Mouse (Mus musculus) B cell, adult 62 days (primary cell): ENCODE results near the gene 9130008F23Rik. TPM values are rescaled to one million over a fixed set of nuclear protein-coding genes. Genes with fewer than 3 reads are reported as not detected.

Source experiments
- total RNA-seq: library from RNA; stranded (reverse); gene quantifications from 4 replicates; pipeline ENCODE4 v1.2.4, GENCODE M21; 2023

9130008F23Rik gene
- not detected in 4 replicates for total RNA-seq

DNA sequence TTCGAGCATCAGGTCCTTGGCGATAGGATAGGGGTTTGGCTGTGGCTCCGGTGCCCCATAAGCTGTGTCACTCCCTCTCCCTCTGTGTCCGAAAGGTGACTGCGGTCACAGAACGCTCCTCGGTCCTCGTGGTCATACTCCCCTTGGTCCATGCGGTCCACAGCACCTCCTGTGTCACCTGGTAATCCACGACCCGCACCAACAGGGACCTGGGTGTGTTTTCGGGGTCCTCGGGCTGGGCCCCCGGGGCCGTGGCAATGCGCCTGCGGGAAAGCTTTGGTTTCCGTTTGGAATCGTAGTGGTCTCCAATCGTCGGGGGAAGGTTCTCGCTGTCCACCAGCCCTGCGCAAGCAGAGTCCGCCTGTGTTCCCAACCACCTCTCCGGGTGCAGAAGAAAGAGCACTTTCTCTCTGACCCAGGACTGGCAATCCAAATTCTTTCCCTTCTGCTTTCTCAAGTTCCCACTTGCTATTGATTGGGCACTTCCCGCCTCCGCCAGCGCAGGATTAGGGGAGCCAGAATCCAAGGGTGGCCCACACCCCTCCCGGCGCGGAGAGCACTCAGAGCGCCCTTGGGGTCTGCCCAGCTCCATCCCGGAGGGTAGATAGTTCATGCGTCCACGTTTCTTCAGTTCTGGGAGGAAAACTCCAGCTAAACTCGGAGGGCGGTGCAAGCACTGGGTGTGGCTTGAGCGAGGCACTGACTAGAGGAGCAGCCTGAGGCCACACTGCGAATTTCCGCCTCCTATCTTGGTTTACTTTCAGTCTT lies at the start of gene 9130008F23Rik:
Gene 9130008F23Rik (minus strand): TSS at position 636 of the 768 bp plus-strand sequence.

DNA sequence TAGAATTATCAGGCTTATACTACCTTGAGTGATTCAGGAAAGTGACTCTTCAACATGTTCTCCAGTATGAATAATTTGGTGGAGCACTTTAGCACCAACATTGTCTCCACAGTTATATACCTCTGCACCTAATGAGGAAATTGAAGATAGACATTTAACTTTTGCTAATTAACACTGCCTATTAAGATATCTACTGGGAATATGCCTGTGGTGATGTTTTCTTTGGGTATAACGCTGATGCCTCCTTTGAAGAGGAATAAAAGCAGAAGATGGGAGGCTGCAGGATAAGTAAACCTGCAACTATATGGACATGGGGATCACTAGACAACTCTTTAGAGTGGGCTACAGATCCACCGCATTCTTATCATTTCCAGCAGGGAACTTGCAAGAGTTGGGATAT lies 33.9 kb upstream of the 9130008F23Rik start, which contains the start of gene Glyatl3:
Gene Glyatl3 (minus strand): TSS at position 101 of the 400 bp plus-strand sequence.

Other genes with a start within 250 kb of the 9130008F23Rik start
- gene Esp3, start 248.5 kb downstream of the 9130008F23Rik start, total RNA-seq: not detected in 4 replicates
- not detected in 4 replicates for gene Esp1, start 153.4 kb downstream of the 9130008F23Rik start, total RNA-seq
- not detected in 4 replicates for gene Crisp2, start 73.6 kb downstream of the 9130008F23Rik start, total RNA-seq
- not detected in 4 replicates for gene Rhag, start 69.4 kb downstream of the 9130008F23Rik start, total RNA-seq
- not detected in 4 replicates for gene Glyatl3, start 33.8 kb upstream of the 9130008F23Rik start, total RNA-seq
- 6.8 to 12.1 TPM (median 11.1 TPM) in 4 replicates for gene Mut, start 54.1 kb upstream of the 9130008F23Rik start, total RNA-seq
- gene Cenpq, start 54.5 kb upstream of the 9130008F23Rik start, total RNA-seq: 45.3 to 54.0 TPM (median 50.6 TPM) in 4 replicates